Mouse (Mus musculus) liver, embryonic 16.5 days (tissue): ENCODE data around the gene Tnpo2. TPM values are rescaled to one million over a fixed set of nuclear protein-coding genes. Genes with fewer than 3 reads are reported as not detected.

Experiments used
- ATAC-seq: fragments of 200-750 bp; cut with Nextera tagmentation; 2 replicates; pipeline ENCODE4 v1.8.0; 2017; ENCODE audit warnings: low read depth, mild to moderate bottlenecking, moderate number of reproducible peaks, moderate library complexity
- H3K27ac ChIP-seq: fragments of 300-500 bp; sonication (generic); 2 replicates; pipeline ENCODE4 v1.5.1; 2014; ENCODE audit warnings: mild to moderate bottlenecking, low read length
- H3K27me3 ChIP-seq: fragments of 300-500 bp; sonication (generic); 2 replicates; pipeline ENCODE4 v1.6.1; 2014; ENCODE audit warnings: low read depth, low read length, mixed read lengths; ENCODE audit not compliant: control insufficient read depth, insufficient read depth
- H3K36me3 ChIP-seq: fragments of 300-500 bp; sonication (generic); 2 replicates; pipeline ENCODE4 v1.6.1; 2014; ENCODE audit warnings: mild to moderate bottlenecking; ENCODE audit not compliant: control insufficient read depth, insufficient read depth
- H3K4me1 ChIP-seq: fragments of 300-500 bp; sonication (generic); 2 replicates; pipeline ENCODE4 v1.6.1; 2014; ENCODE audit warnings: low read depth, low read length, mixed read lengths; ENCODE audit not compliant: control insufficient read depth
- H3K4me2 ChIP-seq: fragments of 300-500 bp; sonication (generic); 2 replicates; pipeline ENCODE4 v1.6.1; 2014; ENCODE audit warnings: low read depth, low read length, mixed read lengths
- H3K4me3 ChIP-seq: fragments of 300-500 bp; sonication (generic); 2 replicates; pipeline ENCODE4 v1.5.1; 2014; ENCODE audit warnings: low read depth, mild to moderate bottlenecking, low read length
- H3K9ac ChIP-seq: fragments of 300-500 bp; sonication (generic); 2 replicates; pipeline ENCODE4 v1.6.1; 2014; ENCODE audit warnings: low read depth, low read length
- H3K9me3 ChIP-seq: fragments of 300-500 bp; sonication (generic); replicated peaks from 2 replicates; pipeline ENCODE4 v1.6.1; 2016; ENCODE audit warnings: low read length; ENCODE audit not compliant: control insufficient read depth
- WGBS: fragments of 180-500 bp; shearing (Covaris S2); extraction: QIAGEN DNeasy Blood & Tissue Kit; methylation state at CpG from one replicate; pipeline ENCODE4 v1.1.7; 2014; ENCODE audit not compliant: insufficient replicate concordance; 5-methylcytosine and 5-hydroxymethylcytosine counted together
- polyA plus RNA-seq: library from polyadenylated mRNA; unstranded; fragments of >200 nt; fragmentation: Nextera tagmentation; extraction: Ambion mirVana; gene quantifications from 2 replicates; pipeline ENCODE4 v1.2.1, GENCODE M21; 2015

The Tnpo2 gene
- polyA plus RNA-seq, 1 experiment from 2014 or later, result 17.7 TPM

DNA sequence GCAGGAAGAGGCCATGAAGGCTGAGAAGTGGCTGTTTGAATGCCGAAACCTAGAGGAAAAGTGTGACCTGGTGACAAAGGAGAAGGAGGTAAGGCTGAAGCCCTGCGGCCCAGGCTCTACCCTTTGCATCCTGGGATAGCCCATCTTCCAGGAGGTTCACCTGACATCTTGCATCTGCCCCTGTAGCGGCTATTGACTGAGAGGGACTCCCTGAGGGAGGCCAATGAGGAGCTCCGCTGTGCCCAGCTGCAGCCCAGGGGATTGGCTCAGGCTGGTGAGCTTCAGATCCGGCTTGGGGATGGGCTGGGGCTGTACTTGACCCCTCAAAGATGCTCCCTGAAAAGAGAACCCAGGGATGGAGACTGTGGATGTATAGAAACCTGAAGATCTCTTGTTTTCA lies 39.7 kb upstream of the Tnpo2 start:
- H3K27me3 ChIP-seq, result no peaks in the 10 kb centered on the region
- no peak overlapping the region for H3K27ac ChIP-seq
- no peak overlapping the region for H3K9ac ChIP-seq
- 79% methylated on average over 5 of the region's 5 CpGs for WGBS
- H3K36me3 ChIP-seq, result no peaks in the 10 kb centered on the region
- no peak overlapping the region for H3K4me2 ChIP-seq
- H3K4me3 ChIP-seq, result no peak overlapping the region
- no peak for ATAC-seq
- H3K4me1 ChIP-seq, result peaks cover 9% of the 10 kb centered on the region
- no peaks in the 10 kb centered on the region for H3K9me3 ChIP-seq

DNA sequence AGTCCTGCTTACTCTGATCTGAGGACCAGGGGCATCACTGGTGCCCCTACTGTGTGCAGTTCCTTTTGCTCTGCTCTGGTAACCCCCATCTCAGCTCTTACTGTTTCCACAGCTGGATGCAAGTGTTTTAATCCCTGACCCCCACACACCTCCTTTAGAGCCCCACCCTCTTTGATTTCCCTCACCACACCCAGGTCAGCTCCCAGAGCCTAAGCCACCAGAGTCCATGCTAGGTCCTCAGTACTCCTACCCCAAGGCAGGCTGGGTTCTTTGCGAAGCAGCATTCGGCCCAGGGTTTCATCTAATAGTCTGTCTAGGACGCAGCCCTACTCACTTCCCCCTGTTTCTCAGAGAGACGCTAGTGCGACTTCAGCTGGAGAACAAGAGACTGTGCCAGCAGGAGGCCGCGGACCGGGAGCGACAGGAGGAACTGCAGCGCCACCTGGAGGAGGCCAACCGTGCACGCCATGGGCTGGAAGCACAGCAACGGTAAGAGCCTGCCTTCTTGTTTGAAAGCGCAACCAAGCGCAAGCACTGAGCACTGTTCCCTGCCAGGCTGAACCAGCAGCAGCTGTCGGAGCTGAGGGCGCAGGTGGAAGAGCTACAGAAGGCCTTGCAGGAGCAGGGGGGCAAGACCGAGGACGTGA lies 38.9 kb upstream of the Tnpo2 start:
- Histone ChIP-seq H3K36me3 (no peaks in the 10 kb centered on the region), H3K9ac (no peak overlapping the region), H3K4me3 (no peak overlapping the region), H3K4me1 (peaks cover 9% of the 10 kb centered on the region), H3K9me3 (no peaks in the 10 kb centered on the region), H3K4me2 (peak overlapping the region; percentile 14; the same call in 1 of the 2 replicates), H3K27me3 (no peaks in the 10 kb centered on the region), H3K27ac (no peak overlapping the region)
- ATAC-seq, result peak; percentile 74
- 8% methylated on average over 19 of the region's 19 CpGs for WGBS

DNA sequence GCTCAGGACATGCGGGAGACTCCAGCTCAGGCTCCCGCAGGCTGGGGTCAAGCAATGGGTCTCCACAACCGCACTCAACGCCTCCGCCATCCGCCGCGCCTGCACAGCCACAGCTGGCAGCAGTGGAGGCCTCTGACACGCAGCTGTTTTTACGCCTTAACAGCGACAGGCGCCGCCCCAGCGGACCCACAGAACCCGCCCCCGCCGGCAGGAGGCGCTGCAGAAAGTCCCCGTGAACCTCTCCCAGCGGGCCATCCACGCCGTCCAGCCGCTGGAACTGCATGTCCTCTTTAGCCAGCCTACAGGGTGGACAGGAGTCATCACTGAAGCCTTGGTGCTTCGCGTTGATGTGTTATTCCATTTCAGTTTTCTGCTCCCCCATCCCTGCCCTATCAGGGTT lies 29.0 kb upstream of the Tnpo2 start:
- peaks cover 29% of the 10 kb centered on the region for H3K27me3 ChIP-seq
- 0 out of 2 replicates have a peak, but pooled peaks have one; percentile 9 for ATAC-seq
- H3K4me2 ChIP-seq, result no peak overlapping the region
- H3K9me3 ChIP-seq, result no peaks in the 10 kb centered on the region
- H3K27ac ChIP-seq, result no peak overlapping the region
- no peaks in the 10 kb centered on the region for H3K36me3 ChIP-seq
- H3K4me1 ChIP-seq, result no peaks in the 10 kb centered on the region
- H3K4me3 ChIP-seq, result no peak overlapping the region
- no peak overlapping the region for H3K9ac ChIP-seq
- WGBS, result 16% methylated on average over 25 of the region's 25 CpGs

DNA sequence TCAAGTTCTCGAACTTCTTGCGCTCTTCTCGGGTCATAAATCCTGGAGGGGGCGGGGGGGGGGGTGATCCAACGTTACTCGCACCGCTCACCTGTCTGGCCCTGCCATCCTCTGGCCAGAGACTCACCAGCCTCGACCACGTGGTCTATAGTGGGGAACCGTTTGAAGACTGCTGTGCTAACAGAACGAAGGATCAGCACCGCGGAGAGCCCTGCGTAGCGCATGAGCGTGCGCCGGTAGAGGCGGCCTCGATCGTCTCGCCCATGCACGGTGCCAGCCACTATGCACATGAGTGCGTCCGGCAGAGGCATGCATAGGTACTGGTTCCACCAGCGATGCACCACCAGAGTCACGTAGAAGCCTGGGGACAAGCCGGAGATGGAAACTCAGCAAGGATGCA lies 25.5 kb upstream of the Tnpo2 start:
- Histone ChIP-seq H3K9me3 (no peaks in the 10 kb centered on the region), H3K27me3 (peaks cover 44% of the 10 kb centered on the region), H3K36me3 (no peaks in the 10 kb centered on the region), H3K4me2 (no peak overlapping the region), H3K9ac (no peak overlapping the region), H3K4me1 (no peaks in the 10 kb centered on the region), H3K27ac (no peak overlapping the region), H3K4me3 (no peak overlapping the region)
- 12% methylated on average over 28 of the region's 28 CpGs for WGBS
- no peak for ATAC-seq

- no peak overlapping the region for H3K27ac ChIP-seq
- WGBS, result 3% methylated on average over 25 of the region's 26 CpGs
- peak overlapping the region; percentile 41 for H3K4me2 ChIP-seq
- H3K36me3 ChIP-seq, result peaks cover 6% of the 10 kb centered on the region; the same call in 1 of the 2 replicates
- no peaks in the 10 kb centered on the region for H3K9me3 ChIP-seq
- 0 out of 2 replicates have a peak, but pooled peaks have one; percentile 50 for ATAC-seq
- no peak overlapping the region for H3K9ac ChIP-seq
- H3K27me3 ChIP-seq, result peaks cover 40% of the 10 kb centered on the region
- no peaks in the 10 kb centered on the region for H3K4me1 ChIP-seq
- H3K4me3 ChIP-seq, result no peak overlapping the region
Observed at GRCm38 (mm10) chr8:85013230-85013840, 23.4 kb upstream of the Tnpo2 start.

DNA sequence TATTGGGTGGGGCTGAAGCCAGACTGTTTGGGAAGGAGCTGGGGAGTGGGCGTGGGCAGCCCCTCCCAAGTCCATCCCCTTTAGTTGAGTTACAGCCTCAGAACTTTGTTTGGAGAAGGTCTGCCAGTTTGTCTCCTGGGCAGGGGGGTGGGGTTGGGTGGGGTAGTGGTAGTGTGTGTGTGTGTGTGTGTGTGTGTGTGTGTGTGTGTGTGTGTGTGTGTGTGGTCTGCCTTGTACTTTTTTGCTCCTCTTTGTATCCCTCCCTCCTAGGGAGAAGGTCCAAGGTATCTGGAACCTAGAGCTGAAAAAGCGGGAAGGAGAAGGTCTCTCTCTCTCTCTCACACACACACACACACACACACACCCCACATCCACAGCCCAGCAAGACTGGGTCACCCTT lies 22.3 kb upstream of the Tnpo2 start, which contains the start of gene Best2:
Best2 (minus strand) TSS at position 101 of the 400 bp plus-strand sequence.
- no peak within 1 kb of the TSS for H3K27ac ChIP-seq
- ATAC-seq, result no peak
- no peaks in the 10 kb centered on the region for H3K4me1 ChIP-seq
- peaks cover 35% of the 10 kb centered on the region for H3K27me3 ChIP-seq
- H3K4me2 ChIP-seq, result peak within 1 kb of the TSS; percentile 41
- no peak within 1 kb of the TSS for H3K9ac ChIP-seq
- H3K9me3 ChIP-seq, result no peaks in the 10 kb centered on the region
- peaks cover 9% of the 10 kb centered on the region; the same call in 1 of the 2 replicates for H3K36me3 ChIP-seq
- 42% methylated on average over 2 of the region's 2 CpGs for WGBS
- no peak within 1 kb of the TSS for H3K4me3 ChIP-seq

DNA sequence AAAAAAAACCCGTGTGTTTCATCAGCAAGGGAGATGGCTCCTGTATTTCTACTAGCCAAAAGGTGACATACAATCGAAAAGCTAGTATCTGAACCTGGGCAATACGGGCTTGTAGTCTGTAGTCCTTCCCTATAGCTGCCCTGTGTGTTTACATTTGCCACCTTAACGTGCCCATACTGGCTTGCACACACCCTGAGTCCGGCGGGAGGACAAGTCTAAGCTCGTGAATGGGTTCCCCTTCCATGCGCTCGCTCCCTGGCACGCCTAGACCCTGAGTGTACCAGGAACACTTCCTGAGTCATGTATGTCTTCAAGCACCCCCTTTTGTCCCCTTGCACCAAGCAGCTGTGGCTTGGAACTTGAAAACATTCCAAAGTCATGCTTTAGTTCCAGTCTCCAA lies 20.0 kb upstream of the Tnpo2 start:
- H3K27ac ChIP-seq, result no peak overlapping the region
- 66% methylated on average over 10 of the region's 10 CpGs for WGBS
- H3K27me3 ChIP-seq, result peaks cover 19% of the 10 kb centered on the region
- H3K9ac ChIP-seq, result no peak overlapping the region
- no peaks in the 10 kb centered on the region for H3K9me3 ChIP-seq
- ATAC-seq, result no peak
- H3K4me2 ChIP-seq, result no peak overlapping the region
- H3K4me3 ChIP-seq, result no peak overlapping the region
- peaks cover 11% of the 10 kb centered on the region; the same call in 1 of the 2 replicates for H3K36me3 ChIP-seq
- H3K4me1 ChIP-seq, result no peaks in the 10 kb centered on the region

- peaks cover 17% of the 10 kb centered on the region for H3K27me3 ChIP-seq
- H3K9me3 ChIP-seq, result no peaks in the 10 kb centered on the region
- no peaks in the 10 kb centered on the region for H3K4me1 ChIP-seq
- no peak for ATAC-seq
- H3K9ac ChIP-seq, result no peak overlapping the region
- no peak overlapping the region for H3K4me3 ChIP-seq
- no peak overlapping the region for H3K4me2 ChIP-seq
- no peak overlapping the region for H3K27ac ChIP-seq
- peaks cover 16% of the 10 kb centered on the region for H3K36me3 ChIP-seq
- WGBS, result 76% methylated on average over 5 of the region's 5 CpGs
Observed at GRCm38 (mm10) chr8:85017209-85017608, 19.5 kb upstream of the Tnpo2 start.

DNA sequence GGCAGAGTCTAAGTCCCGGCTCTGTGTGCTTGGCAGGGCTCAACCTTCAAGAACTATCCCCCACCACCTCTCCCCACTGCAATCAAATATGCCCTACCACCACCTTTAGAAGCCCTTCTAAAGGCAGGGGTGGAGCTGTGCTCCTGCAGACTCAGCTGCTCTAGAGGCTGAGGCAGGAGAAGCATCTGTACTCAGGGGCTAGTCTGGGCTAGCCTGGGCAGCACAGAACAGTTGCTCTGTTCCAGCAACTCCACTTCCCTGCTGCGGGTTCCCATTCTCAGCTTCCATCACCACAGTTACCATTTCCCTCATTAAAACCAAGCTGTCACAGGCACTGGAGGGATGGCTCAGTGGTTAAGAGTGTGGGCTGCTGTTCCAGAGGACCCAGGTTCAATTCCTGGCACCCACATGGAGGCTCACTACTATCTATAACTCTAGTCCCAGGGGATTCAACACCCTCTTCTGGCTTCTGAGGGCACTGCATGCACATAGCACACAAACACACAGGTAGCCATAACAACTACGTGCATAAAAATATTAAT lies 15.1 kb upstream of the Tnpo2 start:
- no peaks in the 10 kb centered on the region for H3K9me3 ChIP-seq
- H3K4me3 ChIP-seq, result no peak overlapping the region
- H3K36me3 ChIP-seq, result peaks cover 23% of the 10 kb centered on the region
- 83% methylated on average over 3 of the region's 3 CpGs for WGBS
- no peak overlapping the region for H3K4me2 ChIP-seq
- no peaks in the 10 kb centered on the region for H3K27me3 ChIP-seq
- no peak overlapping the region for H3K27ac ChIP-seq
- peaks cover 20% of the 10 kb centered on the region for H3K4me1 ChIP-seq
- ATAC-seq, result no peak
- no peak overlapping the region for H3K9ac ChIP-seq
